Mouse (Mus musculus) lung, postnatal 0 days (tissue): ENCODE results near the gene Nup50. TPM values are rescaled to one million over a fixed set of nuclear protein-coding genes. Genes with fewer than 3 reads are reported as not detected.

Experiments
- ATAC-seq: fragments of 200-750 bp; cut with Nextera tagmentation; 2 replicates; pipeline ENCODE4 v1.8.0; 2017; ENCODE audit warnings: moderate library complexity
- DNase-seq: peaks from one replicate; pipeline ENCODE4 v3.0.0-alpha.2; 2016; ENCODE audit warnings: low spot score
- H3K27ac ChIP-seq: fragments of 300-500 bp; sonication (generic); 2 replicates; pipeline ENCODE4 v1.5.1; 2014; ENCODE audit warnings: antibody characterized with exemption, mild to moderate bottlenecking, low read length, mixed read lengths
- H3K27me3 ChIP-seq: fragments of 300-500 bp; sonication (generic); replicated peaks from 2 replicates; pipeline ENCODE4 v1.6.1; 2014; ENCODE audit warnings: low read length, mixed read lengths; ENCODE audit not compliant: insufficient read depth
- H3K36me3 ChIP-seq: fragments of 300-500 bp; sonication (generic); 2 replicates; pipeline ENCODE4 v1.6.1; 2014; ENCODE audit warnings: low read length, mixed read lengths; ENCODE audit not compliant: insufficient read depth
- H3K4me1 ChIP-seq: fragments of 300-500 bp; sonication (generic); 2 replicates; pipeline ENCODE4 v1.6.1; 2014; ENCODE audit warnings: antibody characterized with exemption, low read depth, low read length, mixed read lengths; ENCODE audit not compliant: insufficient read depth
- H3K4me2 ChIP-seq: fragments of 300-500 bp; sonication (generic); replicated peaks from 2 replicates; pipeline ENCODE4 v1.6.1; 2014; ENCODE audit warnings: low read depth, mild to moderate bottlenecking, low read length, moderate library complexity, mixed read lengths
- H3K4me3 ChIP-seq: fragments of 300-500 bp; sonication (generic); 2 replicates; pipeline ENCODE4 v1.5.1; 2014; ENCODE audit warnings: low read depth, low read length
- H3K9ac ChIP-seq: fragments of 300-500 bp; sonication (generic); replicated peaks from 2 replicates; pipeline ENCODE4 v1.6.1; 2014; ENCODE audit warnings: low read depth, mild to moderate bottlenecking
- H3K9me3 ChIP-seq: fragments of 300-500 bp; sonication (generic); 2 replicates; pipeline ENCODE4 v1.6.1; 2016; ENCODE audit warnings: low read length, mixed read lengths
- CTCF ChIP-seq: IDR thresholded peaks from 2 replicates; pipeline ENCODE4 v1.5.1; 2016; ENCODE audit warnings: antibody characterized with exemption, mild to moderate bottlenecking
- EP300 ChIP-seq: IDR thresholded peaks from 2 replicates; pipeline ENCODE4 v1.6.1; 2016; ENCODE audit warnings: antibody characterized with exemption, mild to moderate bottlenecking, control low read depth
- WGBS: fragments of 180-500 bp; shearing (Covaris S2); extraction: QIAGEN DNeasy Blood & Tissue Kit; methylation state at CpG from one replicate; pipeline ENCODE4 v1.1.7; 2014; 5-methylcytosine and 5-hydroxymethylcytosine counted together
- microRNA-seq: library from miRNA; unstranded; fragments of <30 nt; microRNA quantifications from one replicate; pipeline ENCODE4, GENCODE M21; 2016
- polyA plus RNA-seq: library from polyadenylated mRNA; unstranded; fragments of >200 nt; fragmentation: Nextera tagmentation; extraction: Ambion mirVana; gene quantifications from 2 replicates; pipeline ENCODE4 v1.2.1, GENCODE M21; 2015

Nup50 gene
- polyA plus RNA-seq, 1 experiment from 2014 or later = 12.1 TPM

- Histone ChIP-seq H3K27ac (no peak overlapping the region), H3K4me2 (peak overlapping the region; percentile 84), H3K9me3 (no peaks in the 10 kb centered on the region), H3K36me3 (no peaks in the 10 kb centered on the region), H3K4me1 (peaks cover 10% of the 10 kb centered on the region; the same call in 1 of the 2 replicates), H3K27me3 (no peaks in the 10 kb centered on the region), H3K4me3 (peak overlapping the region; percentile 64), H3K9ac (peak overlapping the region; percentile 70)
- 71% methylated on average over 4 of the region's 4 CpGs for WGBS
- DNase-seq (peak; percentile 15), ATAC-seq (no peak)
- TF ChIP-seq CTCF (no peak), EP300 (no peak)
Observed at GRCm38 (mm10) chr15:84986171-84987019, 63.2 kb downstream of the Nup50 start.

- Histone ChIP-seq H3K36me3 (no peaks in the 10 kb centered on the region), H3K9ac (peak overlapping the region; percentile 70), H3K9me3 (no peaks in the 10 kb centered on the region), H3K4me2 (peak overlapping the region; percentile 84), H3K4me3 (peak overlapping the region; percentile 64), H3K4me1 (peaks cover 10% of the 10 kb centered on the region; the same call in 1 of the 2 replicates), H3K27ac (peak overlapping the region; percentile 81), H3K27me3 (no peaks in the 10 kb centered on the region)
- TF ChIP-seq CTCF (no peak), EP300 (no peak)
- peak; percentile 69 for ATAC-seq
- 1% methylated on average over 27 of the region's 53 CpGs for WGBS
- DNase-seq = peak; percentile 44
Observed at GRCm38 (mm10) chr15:84987020-84987815, 64.0 kb downstream of the Nup50 start.

GRCm38 (mm10) chr15:84987874-84988825 lies 64.9 kb downstream of the Nup50 start, which contains the start of gene 5031439G07Rik:
TSS of gene 5031439G07Rik (minus strand) at chr15:84988551.
- no peaks in the 10 kb centered on the region for H3K27me3 ChIP-seq
- no peaks in the 10 kb centered on the region for H3K36me3 ChIP-seq
- peak within 1 kb of the TSS; percentile 70 for H3K9ac ChIP-seq
- no peak for TF ChIP-seq CTCF
- no peak for TF ChIP-seq EP300
- 2% methylated on average over 50 of the region's 59 CpGs for WGBS
- H3K4me2 ChIP-seq = peak within 1 kb of the TSS; percentile 84
- ATAC-seq (peak; percentile 96), DNase-seq (peak; percentile 100)
- H3K9me3 ChIP-seq = no peaks in the 10 kb centered on the region
- H3K27ac ChIP-seq = peak within 1 kb of the TSS; percentile 81
- H3K4me1 ChIP-seq = peaks cover 10% of the 10 kb centered on the region; the same call in 1 of the 2 replicates
- peak within 1 kb of the TSS; percentile 64 for H3K4me3 ChIP-seq

GRCm38 (mm10) chr15:84989098-84989497 lies 65.9 kb downstream of the Nup50 start:
- H3K27me3 ChIP-seq = no peaks in the 10 kb centered on the region
- H3K36me3 ChIP-seq = no peaks in the 10 kb centered on the region
- H3K27ac ChIP-seq = no peak overlapping the region
- ATAC-seq = no peak
- WGBS = 79% methylated on average over 3 of the region's 3 CpGs
- no peak overlapping the region for H3K4me2 ChIP-seq
- TF ChIP-seq CTCF = no peak
- no peak for TF ChIP-seq EP300
- no peak overlapping the region for H3K4me3 ChIP-seq
- peaks cover 10% of the 10 kb centered on the region; the same call in 1 of the 2 replicates for H3K4me1 ChIP-seq
- no peaks in the 10 kb centered on the region for H3K9me3 ChIP-seq
- no peak for DNase-seq
- no peak overlapping the region for H3K9ac ChIP-seq

GRCm38 (mm10) chr15:84989771-84990170 lies 66.6 kb downstream of the Nup50 start:
- Histone ChIP-seq H3K4me2 (no peak overlapping the region), H3K4me3 (no peak overlapping the region), H3K27ac (no peak overlapping the region), H3K36me3 (no peaks in the 10 kb centered on the region), H3K27me3 (no peaks in the 10 kb centered on the region), H3K4me1 (peaks cover 10% of the 10 kb centered on the region; the same call in 1 of the 2 replicates), H3K9me3 (no peaks in the 10 kb centered on the region), H3K9ac (no peak overlapping the region)
- TF ChIP-seq CTCF = no peak
- TF ChIP-seq EP300 = no peak
- WGBS = 60% methylated on average over 7 of the region's 7 CpGs
- DNase-seq (no peak), ATAC-seq (no peak)

Small RNAs within 50 kb of the gene (microRNA-seq; reads per million reads assigned to microRNA genes)
- gene Mir1249 = 13.5 reads per million, percentile 26 among the genes with 10 or more reads in this experiment

Other genes with a start within 250 kb of the Nup50 start
- gene Arhgap8, start 203.4 kb upstream of the Nup50 start, polyA plus RNA-seq = 15.9 and 19.4 TPM in 2 replicates
- gene Phf21b, start 67.4 kb upstream of the Nup50 start, polyA plus RNA-seq = 0.08 and 0.12 TPM in 2 replicates
- gene Gm29666, start 3.4 kb upstream of the Nup50 start, polyA plus RNA-seq = 0.10 and 0.12 TPM in 2 replicates
- gene 5031439G07Rik, start 65.1 kb downstream of the Nup50 start, polyA plus RNA-seq = 4.3 and 4.6 TPM in 2 replicates
- 33.6 and 41.0 TPM in 2 replicates for gene Upk3a, start 93.7 kb downstream of the Nup50 start, polyA plus RNA-seq
- gene Fam118a, start 105.5 kb downstream of the Nup50 start, polyA plus RNA-seq = 18.2 and 18.9 TPM in 2 replicates
- 0.04 TPM in 1 of 2 replicates, not detected in the other for gene Smc1b, start 208.6 kb downstream of the Nup50 start, polyA plus RNA-seq
- gene Ribc2, start 208.7 kb downstream of the Nup50 start, polyA plus RNA-seq = 0.56 and 1.2 TPM in 2 replicates